Mouse (Mus musculus) cortical plate, adult 2 months (tissue): ENCODE data around the gene Ino80d.

ENCODE experiments used
- CTCF ChIP-seq: fragments of 200-500 bp; IDR thresholded peaks from 2 replicates; pipeline ENCODE4 v1.5.1; 2011; ENCODE audit warnings: mild to moderate bottlenecking, control low read depth, low read length; ENCODE audit not compliant: insufficient read depth; ENCODE audit errors: extremely low read depth
- POLR2A ChIP-seq: fragments of 200-500 bp; IDR thresholded peaks from 2 replicates; pipeline ENCODE4 v1.6.1; 2011; ENCODE audit warnings: mild to moderate bottlenecking, low read length, control low read depth; ENCODE audit not compliant: insufficient read depth; ENCODE audit errors: extremely low read depth

DNA sequence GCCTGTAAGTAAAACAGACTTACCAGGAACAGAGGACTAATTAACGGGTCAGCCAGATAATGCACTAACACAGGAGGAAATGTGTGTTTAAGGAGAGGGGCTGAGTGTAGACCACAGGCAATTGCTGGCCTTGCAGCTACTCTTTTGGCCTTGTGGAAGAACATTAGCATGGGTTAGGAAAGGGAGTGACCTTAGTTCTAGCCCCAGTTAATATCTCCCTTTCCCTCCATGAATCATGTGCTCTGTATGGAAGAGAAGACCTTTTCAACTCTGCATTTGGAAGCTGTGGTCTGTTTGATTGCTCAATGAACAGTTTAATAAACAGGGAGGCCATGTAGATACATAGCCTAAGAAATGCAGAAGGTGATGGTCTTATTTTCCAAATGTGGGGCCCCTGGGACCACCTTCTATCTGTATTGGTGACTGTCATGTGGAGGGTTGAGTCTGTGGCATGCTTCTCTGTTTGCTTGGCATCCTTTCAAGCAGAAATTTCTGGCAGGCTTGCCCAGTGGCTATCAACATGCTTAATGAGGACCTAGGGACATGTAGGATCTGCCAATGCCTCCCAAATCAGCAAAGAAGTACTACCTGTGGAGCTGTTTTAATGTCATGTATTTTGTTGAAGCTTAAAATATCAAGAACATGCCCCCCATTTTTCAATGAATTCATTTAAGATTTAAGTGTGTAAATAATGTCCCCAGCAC is 157.4 kb downstream of the Ino80d start:
- TF ChIP-seq CTCF (no peak), POLR2A (no peak)
